Mouse (Mus musculus): ENCODE results near the gene Gtpbp2. TPM values are rescaled to one million over a fixed set of nuclear protein-coding genes. Genes with fewer than 3 reads are reported as not detected.

Gtpbp2 gene
- total and polyA plus RNA-seq, 3 experiments, result 30.3 to 182 (median 55.0) TPM

GRCm38 (mm10) chr17:46164301-46164700, 3.5 kb downstream of the Gtpbp2 start:
- TF ChIP-seq CTCF (IDR thresholded peaks at IDR 0.05; ENCODE audit: low read depth, low read length) (no peak), GATA2 (IDR thresholded peaks at IDR 0.05; ENCODE audit: borderline replicate concordance, low read depth, low read length) (no peak), GATA1 (IDR thresholded peaks at IDR 0.05; ENCODE audit: borderline replicate concordance, low read length) (no peak), POLR2AphosphoS5 (IDR thresholded peaks at IDR 0.05; ENCODE audit: insufficient replicate concordance, low read depth, low read length) (no peak), TAL1 (conservative IDR thresholded peaks at IDR 0.05; ENCODE audit: low read depth, low read length) (no peak)
- ATAC-seq (ENCODE audit: extremely low read depth, insufficient number of reproducible peaks, low FRiP score, poor library complexity, severe bottlenecking) (no peak), DNase-seq (ENCODE audit: low spot score) (no peak)
- Histone ChIP-seq H3K4me3 (ENCODE audit: low read depth, low read length) (no peak overlapping the region), H3K36me3 (replicated peaks) (peaks cover 62% of the 10 kb centered on the region), H3K4me1 (ENCODE audit: insufficient read depth, low read depth, low read length) (peaks cover 54% of the 10 kb centered on the region), H3K9me3 (replicated peaks) (no peaks in the 10 kb centered on the region), H3K27me3 (ENCODE audit: insufficient read depth, low read length) (no peaks in the 10 kb centered on the region)

GRCm38 (mm10) chr17:46164791-46165190, 4.0 kb downstream of the Gtpbp2 start:
- peaks cover 49% of the 10 kb centered on the region for H3K4me1 ChIP-seq (ENCODE audit: insufficient read depth, low read depth, low read length)
- DNase-seq (ENCODE audit: low spot score) (no peak), ATAC-seq (ENCODE audit: extremely low read depth, insufficient number of reproducible peaks, low FRiP score, poor library complexity, severe bottlenecking) (no peak)
- no peak for TF ChIP-seq TAL1 (conservative IDR thresholded peaks at IDR 0.05; ENCODE audit: low read depth, low read length)
- H3K4me3 ChIP-seq (ENCODE audit: low read depth, low read length), result no peak overlapping the region
- H3K9me3 ChIP-seq (replicated peaks), result no peaks in the 10 kb centered on the region
- no peaks in the 10 kb centered on the region for H3K27me3 ChIP-seq (ENCODE audit: insufficient read depth, low read length)
- peaks cover 67% of the 10 kb centered on the region for H3K36me3 ChIP-seq (replicated peaks)

- Histone ChIP-seq H3K4me3 (ENCODE audit: low read depth, low read length) (no peak overlapping the region), H3K4me1 (ENCODE audit: insufficient read depth, low read depth, low read length) (peaks cover 43% of the 10 kb centered on the region), H3K9me3 (replicated peaks) (no peaks in the 10 kb centered on the region), H3K36me3 (replicated peaks) (peaks cover 73% of the 10 kb centered on the region), H3K27me3 (ENCODE audit: insufficient read depth, low read length) (no peaks in the 10 kb centered on the region)
- no peak for TF ChIP-seq CTCF (IDR thresholded peaks at IDR 0.05; ENCODE audit: low read depth, low read length)
- TF ChIP-seq TAL1 (conservative IDR thresholded peaks at IDR 0.05; ENCODE audit: low read depth, low read length), result no peak
- TF ChIP-seq GATA1 (IDR thresholded peaks at IDR 0.05; ENCODE audit: borderline replicate concordance, low read length), result no peak
- no peak for TF ChIP-seq GATA2 (IDR thresholded peaks at IDR 0.05; ENCODE audit: borderline replicate concordance, low read depth, low read length)
- no peak for TF ChIP-seq POLR2AphosphoS5 (IDR thresholded peaks at IDR 0.05; ENCODE audit: insufficient replicate concordance, low read depth, low read length)
- DNase-seq (ENCODE audit: low spot score) (no peak), ATAC-seq (ENCODE audit: extremely low read depth, insufficient number of reproducible peaks, low FRiP score, poor library complexity, severe bottlenecking) (no peak)
These were observed 4.6 kb downstream of the Gtpbp2 start for GRCm38 (mm10) chr17:46165460-46165859.

- TF ChIP-seq POLR2AphosphoS5 (IDR thresholded peaks at IDR 0.05; ENCODE audit: insufficient replicate concordance, low read depth, low read length) (no peak), TAL1 (conservative IDR thresholded peaks at IDR 0.05; ENCODE audit: low read depth, low read length) (no peak)
- Histone ChIP-seq H3K4me3 (ENCODE audit: low read depth, low read length) (no peak overlapping the region), H3K36me3 (replicated peaks) (peaks cover 81% of the 10 kb centered on the region), H3K27me3 (ENCODE audit: insufficient read depth, low read length) (no peaks in the 10 kb centered on the region), H3K9me3 (replicated peaks) (no peaks in the 10 kb centered on the region), H3K4me1 (ENCODE audit: insufficient read depth, low read depth, low read length) (peaks cover 40% of the 10 kb centered on the region)
- no peak for ATAC-seq (ENCODE audit: extremely low read depth, insufficient number of reproducible peaks, low FRiP score, poor library complexity, severe bottlenecking)
- no peak for DNase-seq (ENCODE audit: low spot score)
These were observed 5.4 kb downstream of the Gtpbp2 start for GRCm38 (mm10) chr17:46166270-46166669.

- Histone ChIP-seq H3K9me3 (replicated peaks) (no peaks in the 10 kb centered on the region), H3K27me3 (ENCODE audit: insufficient read depth, low read length) (no peaks in the 10 kb centered on the region), H3K4me3 (ENCODE audit: low read depth, low read length) (no peak overlapping the region), H3K36me3 (replicated peaks) (peaks cover 87% of the 10 kb centered on the region), H3K4me1 (ENCODE audit: insufficient read depth, low read depth, low read length) (peaks cover 33% of the 10 kb centered on the region)
- ATAC-seq (ENCODE audit: extremely low read depth, insufficient number of reproducible peaks, low FRiP score, poor library complexity, severe bottlenecking) (no peak), DNase-seq (ENCODE audit: low spot score) (no peak)
- TF ChIP-seq GATA1 (IDR thresholded peaks at IDR 0.05; ENCODE audit: borderline replicate concordance, low read length), result no peak
- no peak for TF ChIP-seq GATA2 (IDR thresholded peaks at IDR 0.05; ENCODE audit: borderline replicate concordance, low read depth, low read length)
- TF ChIP-seq TAL1 (conservative IDR thresholded peaks at IDR 0.05; ENCODE audit: low read depth, low read length), result no peak
- no peak for TF ChIP-seq POLR2AphosphoS5 (IDR thresholded peaks at IDR 0.05; ENCODE audit: insufficient replicate concordance, low read depth, low read length)
- TF ChIP-seq CTCF (IDR thresholded peaks at IDR 0.05; ENCODE audit: low read depth, low read length), result no peak
These were observed 6.2 kb downstream of the Gtpbp2 start for GRCm38 (mm10) chr17:46167014-46167413.

- TF ChIP-seq POLR2AphosphoS5 (IDR thresholded peaks at IDR 0.05; ENCODE audit: insufficient replicate concordance, low read depth, low read length) (no peak), CTCF (IDR thresholded peaks at IDR 0.05; ENCODE audit: low read depth, low read length) (no peak), GATA2 (IDR thresholded peaks at IDR 0.05; ENCODE audit: borderline replicate concordance, low read depth, low read length) (no peak), TAL1 (conservative IDR thresholded peaks at IDR 0.05; ENCODE audit: low read depth, low read length) (no peak)
- Histone ChIP-seq H3K4me1 (ENCODE audit: insufficient read depth, low read depth, low read length) (peaks cover 20% of the 10 kb centered on the region), H3K27me3 (ENCODE audit: insufficient read depth, low read length) (no peaks in the 10 kb centered on the region), H3K4me3 (ENCODE audit: low read depth, low read length) (no peak overlapping the region), H3K9me3 (replicated peaks) (no peaks in the 10 kb centered on the region), H3K36me3 (replicated peaks) (peaks cover 97% of the 10 kb centered on the region)
- ATAC-seq (ENCODE audit: extremely low read depth, insufficient number of reproducible peaks, low FRiP score, poor library complexity, severe bottlenecking) (no peak; the same call in 1 of the 2 replicates), DNase-seq (ENCODE audit: low spot score) (no peak)
These were observed 7.5 kb downstream of the Gtpbp2 start for GRCm38 (mm10) chr17:46168318-46168717.

GRCm38 (mm10) chr17:46168768-46169167, 7.9 kb downstream of the Gtpbp2 start:
- no peak for ATAC-seq (ENCODE audit: extremely low read depth, insufficient number of reproducible peaks, low FRiP score, poor library complexity, severe bottlenecking)

More at GRCm38 (mm10) chr17:46168768-46169167, 7.9 kb downstream of the Gtpbp2 start:
- Histone ChIP-seq H3K36me3 (replicated peaks) (peaks cover 95% of the 10 kb centered on the region), H3K4me1 (ENCODE audit: insufficient read depth, low read depth, low read length) (peaks cover 18% of the 10 kb centered on the region), H3K4me3 (ENCODE audit: low read depth, low read length) (no peak overlapping the region), H3K9me3 (replicated peaks) (no peaks in the 10 kb centered on the region), H3K27me3 (ENCODE audit: insufficient read depth, low read length) (no peaks in the 10 kb centered on the region)
- DNase-seq (ENCODE audit: low spot score), result no peak
- no peak for TF ChIP-seq GATA1 (IDR thresholded peaks at IDR 0.05; ENCODE audit: borderline replicate concordance, low read length)
- no peak for TF ChIP-seq CTCF (IDR thresholded peaks at IDR 0.05; ENCODE audit: low read depth, low read length)
- no peak for TF ChIP-seq POLR2AphosphoS5 (IDR thresholded peaks at IDR 0.05; ENCODE audit: insufficient replicate concordance, low read depth, low read length)
- TF ChIP-seq TAL1 (conservative IDR thresholded peaks at IDR 0.05; ENCODE audit: low read depth, low read length), result no peak
- TF ChIP-seq GATA2 (IDR thresholded peaks at IDR 0.05; ENCODE audit: borderline replicate concordance, low read depth, low read length), result no peak

Measured in G1E (cell line).